Mouse (Mus musculus) 416B (cell line): Measurements from ENCODE around the gene Tpsab1.

Source experiments
- DNase-seq: peaks from one replicate; pipeline ENCODE4 v3.0.0; 2011; ENCODE audit warnings: low read depth

Tpsab1 gene

DNA sequence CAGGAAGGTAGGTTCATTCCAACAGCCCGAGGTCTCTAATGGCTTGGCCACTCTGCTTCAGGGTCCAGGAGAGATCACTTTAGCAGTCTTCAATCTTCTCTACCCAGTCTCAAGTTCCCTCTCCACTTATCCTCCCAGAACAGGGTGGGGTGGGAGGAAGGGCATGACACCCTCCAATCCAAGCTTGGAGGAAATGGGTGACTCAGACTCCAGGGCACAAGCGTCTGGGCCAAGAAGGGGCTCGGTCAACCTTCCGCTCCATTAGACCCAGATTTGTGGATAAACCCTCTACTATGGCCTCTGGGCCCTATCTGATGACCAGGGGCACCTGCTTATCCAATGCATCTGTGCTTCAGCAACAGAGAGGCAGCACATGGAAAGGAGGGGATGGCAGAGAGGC lies at the start of gene Tpsab1:
Gene Tpsab1, minus strand, starts transcription at position 101 of the 400 bp plus-strand sequence.
- DNase-seq: peak; percentile 13

DNA sequence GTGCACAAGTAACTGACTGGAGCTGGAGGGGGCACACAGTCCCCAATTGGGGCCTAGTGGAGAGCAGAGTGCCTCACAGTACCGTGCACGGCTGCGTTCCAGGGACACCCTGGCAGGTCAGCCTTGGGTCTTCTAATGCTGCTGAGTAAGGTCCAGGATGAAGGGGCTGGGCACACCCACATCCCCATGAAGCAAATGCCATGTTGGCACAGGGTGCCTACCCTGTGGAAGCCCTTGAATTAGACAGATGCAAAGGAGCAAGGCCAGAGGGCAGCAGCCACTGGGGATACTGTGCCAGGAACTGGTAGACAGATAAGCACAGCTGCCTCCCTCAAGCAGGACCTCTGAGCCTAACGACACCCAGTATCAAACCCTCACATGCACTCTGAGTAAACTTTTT lies 49.2 kb upstream of the Tpsab1 start:
- DNase-seq: no peak

DNA sequence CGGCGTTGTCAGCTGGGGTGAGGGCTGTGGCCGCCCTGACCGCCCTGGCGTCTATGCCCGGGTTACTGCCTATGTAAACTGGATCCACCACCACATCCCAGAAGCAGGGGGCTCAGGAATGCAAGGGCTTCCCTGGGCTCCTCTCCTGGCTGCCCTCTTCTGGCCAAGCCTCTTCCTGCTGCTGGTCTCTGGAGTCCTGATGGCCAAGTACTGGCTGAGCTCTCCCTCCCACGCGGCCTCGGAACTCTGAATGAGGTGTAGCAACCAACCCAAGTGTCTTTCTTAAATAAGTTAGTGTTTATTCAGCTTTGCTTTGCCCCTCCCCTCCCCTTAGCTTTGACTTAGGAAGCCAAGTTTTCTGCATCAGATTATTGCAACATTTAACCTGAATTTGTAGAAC lies 28.6 kb upstream of the Tpsab1 start:
- no peak for DNase-seq

DNA sequence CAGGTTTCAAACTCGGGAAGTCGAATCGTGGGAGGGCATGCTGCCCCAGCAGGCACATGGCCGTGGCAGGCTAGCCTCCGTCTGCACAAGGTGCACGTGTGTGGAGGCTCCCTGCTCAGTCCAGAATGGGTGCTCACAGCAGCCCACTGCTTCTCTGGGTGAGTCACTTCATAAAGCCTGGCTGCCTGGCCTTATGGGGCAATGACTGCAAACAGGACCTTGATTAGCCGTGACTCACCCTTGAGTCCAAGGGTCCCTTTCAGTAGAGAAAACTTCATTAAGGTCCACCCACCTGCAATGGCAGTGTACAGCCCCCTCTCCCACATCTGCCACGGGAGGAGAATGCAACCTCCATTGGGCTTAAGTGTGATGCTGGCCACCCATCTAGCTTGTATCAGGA lies 27.1 kb upstream of the Tpsab1 start:
- peak; percentile 14 for DNase-seq

DNA sequence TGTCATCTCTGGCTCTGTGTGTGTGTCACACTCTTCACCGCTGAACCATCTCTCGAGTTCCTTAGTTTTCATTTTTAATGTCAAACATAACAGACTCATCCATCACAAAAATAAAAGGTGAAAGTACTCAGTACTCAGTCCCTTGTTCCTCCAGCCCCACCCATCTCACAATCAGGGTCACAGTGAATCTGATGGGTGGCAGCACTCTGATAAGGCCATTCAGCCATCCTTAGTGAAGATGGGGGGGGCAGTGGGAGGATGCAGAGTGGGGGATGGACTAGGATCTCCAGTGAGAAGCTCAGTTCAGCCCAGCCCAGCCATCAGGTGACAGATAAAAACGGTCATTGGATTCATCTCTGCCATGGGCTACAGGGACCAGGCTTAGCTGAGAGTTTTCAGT lies 23.6 kb upstream of the Tpsab1 start, which contains the start of gene Tpsg1:
Gene Tpsg1, plus strand, starts transcription at position 301 of the 400 bp plus-strand sequence.
- DNase-seq: no peak

DNA sequence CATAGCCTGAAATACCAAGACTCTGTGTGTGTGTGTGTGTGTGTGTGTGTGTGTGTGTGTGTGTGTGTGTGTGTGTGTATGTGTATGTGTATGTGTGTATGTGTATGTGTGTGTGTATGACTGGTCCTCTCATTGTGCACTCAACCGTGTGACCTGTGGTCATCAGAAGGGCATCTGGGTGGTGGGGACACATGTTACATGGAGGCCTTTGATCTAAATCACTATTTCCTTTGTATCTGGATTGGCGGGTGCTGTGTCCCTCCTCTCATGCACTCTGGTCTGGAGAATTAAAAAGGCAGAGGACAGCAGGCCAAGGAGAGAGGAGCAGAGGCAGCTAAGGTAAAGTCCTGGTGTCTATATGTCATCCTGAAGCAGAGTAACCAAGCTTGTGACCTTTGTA lies 20.6 kb upstream of the Tpsab1 start, which contains the start of gene Tpsb2:
Gene Tpsb2, plus strand, starts transcription at position 301 of the 400 bp plus-strand sequence.
- DNase-seq: no peak

DNA sequence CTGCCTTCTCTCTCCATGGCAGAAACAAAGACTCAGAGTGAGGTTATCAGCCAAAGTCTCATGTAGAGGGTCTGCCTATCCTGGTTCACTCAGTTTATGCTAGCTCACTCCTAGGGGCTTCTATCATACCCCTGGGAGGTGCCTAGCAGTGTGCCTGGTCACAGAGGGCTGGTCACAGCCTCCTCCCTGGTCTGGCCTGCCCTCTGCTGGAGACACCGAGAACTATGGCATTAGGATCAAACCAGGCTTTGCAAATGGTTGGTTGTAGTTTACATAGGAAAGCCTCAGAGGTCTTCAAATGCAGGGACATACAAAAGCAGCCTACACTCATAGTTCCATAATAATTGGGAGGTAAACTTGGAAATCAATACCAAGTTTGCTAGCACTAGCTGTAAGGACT lies 18.4 kb upstream of the Tpsab1 start:
- DNase-seq: peak; percentile 31

DNA sequence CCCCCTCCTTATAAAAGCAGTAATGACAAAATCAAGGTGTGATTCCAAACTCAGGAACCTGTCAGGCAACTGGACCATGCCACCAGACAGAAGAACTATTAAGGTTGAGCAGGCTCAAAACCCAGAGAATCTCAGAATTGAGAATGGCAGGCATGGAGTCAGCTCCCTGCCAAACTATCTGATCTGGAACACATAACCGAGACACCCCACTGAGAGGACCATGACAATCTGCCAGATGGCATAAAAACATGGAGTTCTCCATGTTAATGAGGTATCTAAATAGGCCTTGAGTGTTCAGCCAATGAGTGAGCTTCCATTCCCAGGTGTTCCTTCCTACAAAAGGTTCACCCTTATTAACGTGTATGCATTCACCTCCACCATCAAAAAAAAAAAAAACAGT lies 15.9 kb upstream of the Tpsab1 start:
- no peak for DNase-seq

DNA sequence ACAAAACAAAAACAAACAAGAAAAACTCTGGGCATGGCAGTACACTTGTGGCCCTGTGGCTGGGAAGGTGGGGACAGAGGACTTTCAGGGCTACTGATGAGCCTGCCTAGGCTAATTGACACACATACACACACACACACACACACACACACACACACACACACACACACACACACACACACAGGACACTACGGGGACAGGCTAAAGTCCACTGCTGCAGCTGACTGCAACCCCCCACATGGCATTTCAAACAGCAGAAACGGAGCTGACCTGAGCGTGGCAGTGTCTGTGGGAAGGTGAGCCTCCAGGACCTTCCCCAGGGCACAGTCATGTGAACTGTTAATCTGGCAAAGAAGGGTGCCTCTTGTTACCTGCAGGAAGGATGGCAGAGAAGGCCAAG lies 3.9 kb downstream of the Tpsab1 start:
- no peak for DNase-seq

DNA sequence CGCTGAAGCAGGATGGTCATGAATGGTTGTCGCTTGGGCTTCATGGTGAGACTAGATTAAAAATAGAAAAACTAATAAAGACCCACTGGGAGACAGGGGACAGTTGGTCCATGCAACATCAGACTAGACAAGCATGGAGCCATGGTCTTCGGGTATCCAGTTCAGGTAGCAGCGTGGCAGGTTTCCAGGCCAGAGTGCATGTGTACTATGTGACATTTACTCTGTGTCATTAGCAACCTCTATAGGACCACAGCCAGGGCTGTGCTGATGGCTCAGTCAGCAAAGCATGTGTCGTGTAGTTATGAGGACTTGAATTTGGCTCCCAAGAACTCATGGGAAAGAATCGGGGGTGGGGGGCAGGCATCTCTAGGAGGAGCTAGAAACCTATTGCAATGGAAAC lies 5.4 kb downstream of the Tpsab1 start:
- no peak for DNase-seq

DNA sequence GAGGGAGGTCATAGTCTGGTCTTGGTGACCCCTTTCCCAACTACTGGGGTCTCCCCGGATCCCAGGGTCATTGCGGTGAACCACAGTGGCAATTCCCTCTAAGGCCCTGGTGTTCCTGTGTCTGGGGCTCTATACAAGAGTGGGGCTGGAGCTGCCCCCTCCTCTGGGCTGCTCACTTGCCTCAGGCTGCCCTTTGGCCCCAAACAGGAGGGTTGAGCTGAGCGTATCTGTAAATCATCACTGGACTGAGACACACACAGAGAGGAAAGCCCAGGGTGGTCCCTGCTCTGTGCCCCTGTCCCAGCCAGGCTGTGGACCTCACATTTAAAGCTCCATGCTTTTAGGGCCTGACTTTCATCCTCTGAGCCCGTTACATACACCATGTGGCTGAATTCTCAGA lies 7.1 kb downstream of the Tpsab1 start:
- no peak for DNase-seq

DNA sequence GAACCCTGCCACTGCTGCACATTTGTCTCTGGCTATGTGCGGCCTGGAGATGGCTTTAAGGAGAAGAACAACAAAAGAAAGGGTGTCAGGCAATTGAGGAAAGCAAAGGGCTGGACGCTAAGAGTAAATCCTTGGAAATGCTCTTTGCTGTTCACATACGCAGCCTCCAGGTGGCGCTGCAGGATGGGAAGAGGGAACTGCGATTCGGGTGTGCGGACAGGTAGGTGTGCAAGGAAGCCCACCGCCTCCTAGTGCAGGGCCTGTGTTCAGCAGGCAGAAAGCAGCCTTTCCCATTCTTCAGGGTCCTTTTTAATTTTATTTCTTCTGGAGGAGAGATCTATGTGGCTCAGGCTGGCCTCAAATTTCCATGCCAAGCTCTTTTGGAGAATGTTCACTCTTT lies 11.4 kb downstream of the Tpsab1 start:
- peak; percentile 61 for DNase-seq

DNA sequence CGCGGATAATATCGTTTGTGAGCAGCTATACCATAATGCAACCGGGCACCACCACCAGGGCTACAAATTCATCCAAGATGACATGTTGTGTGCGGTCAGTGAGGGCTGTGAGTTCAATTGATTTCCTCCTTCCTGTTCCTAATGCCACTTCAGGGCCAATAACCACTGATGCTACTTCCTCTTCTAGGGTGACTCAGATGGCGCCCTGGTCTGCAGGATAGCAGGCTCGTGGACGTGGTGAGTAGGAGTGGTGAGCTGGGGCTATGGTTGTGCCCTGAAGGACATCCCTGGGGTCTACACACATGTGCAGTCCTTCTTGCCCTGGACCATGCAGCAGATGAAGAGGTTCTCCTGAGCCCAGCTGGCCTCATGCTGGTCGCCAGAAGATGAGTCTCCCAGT lies 13.0 kb downstream of the Tpsab1 start:
- peak; percentile 69 for DNase-seq

DNA sequence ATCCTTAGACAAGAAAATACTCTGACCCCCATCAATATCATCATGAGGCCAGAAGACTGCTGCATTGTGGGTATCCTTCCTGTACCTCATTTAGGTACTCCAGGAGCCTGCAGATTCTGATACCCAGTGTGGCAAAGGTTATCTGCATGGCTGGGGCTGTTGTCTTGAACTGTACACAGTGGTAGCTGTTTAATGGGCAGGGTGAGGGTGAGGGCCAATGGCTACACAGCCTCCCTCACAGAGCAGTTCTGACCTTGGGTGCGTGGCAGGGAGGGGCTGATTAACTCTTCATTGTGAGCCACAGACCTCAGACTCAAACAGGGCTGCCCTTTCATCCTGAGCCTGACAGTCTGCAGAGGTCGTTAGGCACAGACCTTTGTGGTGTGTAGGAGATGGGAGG lies 22.4 kb downstream of the Tpsab1 start:
- no peak for DNase-seq

DNA sequence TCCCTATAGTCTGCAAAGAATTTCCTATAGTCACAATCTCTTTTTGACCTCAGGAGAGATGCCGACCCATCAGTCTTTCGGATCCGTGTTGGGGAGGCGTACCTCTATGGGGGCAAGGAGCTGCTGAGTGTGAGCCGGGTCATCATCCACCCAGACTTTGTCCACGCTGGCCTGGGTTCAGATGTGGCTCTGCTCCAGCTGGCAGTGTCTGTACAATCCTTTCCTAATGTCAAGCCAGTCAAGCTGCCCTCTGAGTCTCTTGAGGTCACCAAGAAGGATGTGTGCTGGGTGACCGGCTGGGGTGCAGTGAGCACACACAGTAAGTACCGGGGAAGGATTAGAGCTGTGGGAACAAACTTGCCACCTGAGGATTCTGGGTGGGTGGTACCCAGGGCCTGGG lies 24.5 kb downstream of the Tpsab1 start:
- no peak for DNase-seq

DNA sequence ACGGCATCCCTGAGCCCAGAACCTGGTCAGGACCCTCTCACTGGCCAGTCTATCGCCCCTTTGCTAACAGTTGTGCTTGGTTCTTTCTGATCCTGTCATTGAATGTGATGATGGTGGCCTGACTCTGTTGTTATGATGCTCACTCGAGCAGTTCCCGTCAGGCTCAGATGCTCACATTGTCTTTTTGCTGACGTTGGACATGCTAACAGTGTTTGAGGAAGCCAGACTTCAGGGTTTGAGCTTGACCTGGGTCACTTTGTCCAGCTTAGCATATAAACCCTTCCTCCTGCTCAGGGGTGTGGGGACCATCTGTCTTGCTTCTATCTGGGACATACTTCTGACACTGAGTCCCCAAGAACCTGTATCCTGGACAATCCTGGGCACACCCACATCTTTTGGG lies 27.0 kb downstream of the Tpsab1 start, which contains the start of gene Prss29:
Gene Prss29, plus strand, starts transcription at position 301 of the 400 bp plus-strand sequence.
- DNase-seq: no peak

DNA sequence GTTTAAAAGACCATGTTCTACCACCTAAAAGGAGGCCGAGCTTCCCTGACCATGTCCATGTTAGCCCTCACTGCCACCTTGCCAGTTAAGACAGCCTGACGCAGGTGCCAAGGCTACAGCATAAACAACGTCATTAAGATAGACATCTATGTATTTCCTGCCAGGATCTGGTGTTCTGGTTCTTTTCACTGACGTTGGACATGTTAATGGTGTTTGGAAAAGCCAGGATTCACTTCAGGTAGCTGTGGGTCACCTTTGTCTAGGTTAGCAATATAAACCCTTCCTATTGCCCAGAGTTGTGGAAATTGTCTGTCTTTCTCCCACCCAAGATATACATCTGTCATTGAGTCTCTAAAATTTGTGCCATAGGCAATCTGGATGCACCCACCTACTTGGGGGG lies 37.0 kb downstream of the Tpsab1 start, which contains the start of gene Prss28:
Gene Prss28, plus strand, starts transcription at position 301 of the 400 bp plus-strand sequence.
- no peak for DNase-seq

DNA sequence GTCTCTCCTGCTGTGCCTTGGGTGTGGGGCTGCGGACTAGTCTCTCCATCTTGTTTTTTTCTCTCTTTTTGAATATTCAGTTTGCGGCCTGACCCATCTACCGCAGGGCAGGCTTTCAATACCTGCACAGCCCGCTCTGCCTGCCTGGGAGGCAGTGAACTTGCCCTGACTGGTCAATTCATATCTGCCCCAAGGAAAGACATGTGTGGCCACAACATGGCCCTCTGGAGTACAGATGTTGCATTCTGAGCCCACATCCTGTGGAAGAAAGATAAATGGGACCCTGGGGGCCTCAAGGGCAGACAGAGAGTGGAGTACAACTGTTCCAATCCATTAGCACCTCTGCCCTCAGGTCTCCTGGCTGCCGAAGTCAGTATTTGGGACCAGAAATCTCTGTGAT lies 47.3 kb downstream of the Tpsab1 start, which contains the start of gene Prss34:
Gene Prss34, plus strand, starts transcription at position 301 of the 400 bp plus-strand sequence.
- DNase-seq: no peak

DNA sequence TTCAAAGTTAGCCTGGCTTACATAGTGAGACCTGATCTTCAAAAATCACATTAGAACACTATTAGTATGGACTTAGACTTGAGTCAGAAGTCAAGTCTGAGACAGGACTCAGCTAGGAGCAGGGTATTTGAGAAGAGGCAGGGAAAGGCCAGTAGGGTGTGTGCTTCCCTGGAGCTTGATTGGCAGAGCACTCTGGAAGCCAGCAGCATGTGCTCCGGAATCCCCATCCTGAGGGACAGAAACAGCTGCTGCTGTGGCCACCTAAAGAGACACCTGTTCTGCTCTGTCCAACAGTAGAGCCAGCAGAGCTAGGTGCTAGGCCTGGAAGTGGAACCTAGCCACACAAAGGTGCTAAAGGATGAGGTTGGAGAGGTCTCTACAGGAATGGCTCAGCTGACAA lies 51.3 kb downstream of the Tpsab1 start:
- no peak for DNase-seq

DNA sequence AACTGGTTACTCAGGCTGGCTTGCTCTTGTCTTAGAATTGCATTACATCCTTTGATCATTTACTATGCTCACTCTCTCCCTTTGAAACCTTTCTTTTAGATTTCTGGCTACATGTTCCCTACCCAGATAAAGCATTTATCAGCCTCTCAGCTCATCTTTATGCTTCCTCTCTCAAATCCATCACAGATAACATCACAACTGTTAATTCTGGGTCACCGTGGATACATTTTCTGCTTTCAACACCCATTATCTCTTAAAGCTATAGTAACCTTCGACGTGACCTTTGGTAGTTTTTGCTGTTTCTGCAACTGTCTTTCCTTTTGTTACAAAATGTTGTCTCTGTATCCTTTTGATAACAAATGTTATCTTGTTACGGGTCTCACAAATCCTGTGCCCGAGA lies 51.9 kb downstream of the Tpsab1 start:
- DNase-seq: peak; percentile 68
